16 mouse cellular contexts compared by ENCODE assay signal in the genomic region with DNA sequence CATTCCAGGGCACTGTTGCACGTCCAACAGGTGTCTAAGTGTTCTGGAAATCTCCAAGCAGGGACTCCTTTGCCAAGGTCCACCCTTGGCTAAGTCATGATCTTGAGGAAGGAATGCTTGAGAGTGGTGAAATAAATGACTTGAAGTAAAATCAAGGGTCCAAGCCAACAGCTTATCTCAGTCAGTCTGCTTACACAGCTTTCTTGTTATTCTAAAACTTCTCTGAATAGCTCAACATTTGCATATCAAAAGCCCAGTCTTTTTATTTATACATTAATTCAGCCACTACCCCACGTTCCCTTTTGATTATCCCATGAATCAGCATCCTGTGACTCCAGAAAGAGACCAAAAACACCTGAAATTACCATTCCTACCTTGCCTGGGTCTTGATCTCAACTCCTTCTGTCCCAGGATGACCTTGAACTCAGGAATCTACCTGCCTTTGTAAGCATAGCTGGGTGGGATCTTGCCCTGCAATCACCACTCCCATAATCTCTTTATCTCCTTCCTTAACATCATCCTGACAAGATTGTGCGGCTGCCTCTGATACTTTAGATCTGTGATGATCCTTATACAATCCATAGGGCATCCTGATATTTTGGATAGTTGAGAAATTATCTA.
"Had no signal": no experiment of that assay in that cellular context is flagged by ENCODE, and none has a peak within 500 bp of the region (broad histone marks: within the 10 kb centered on the region; RNA-seq: fewer than 3 reads in every experiment).

No protein-coding gene starts in this region.

- H3K4me3 ChIP-seq: lung, embryonic 15.5 days; megakaryocyte, embryonic 14.5 days; midbrain, embryonic 12.5 days; midbrain, embryonic 15.5 days; neural tube, embryonic 12.5 days; stomach, embryonic 15.5 days had no signal

- H3K27me3 ChIP-seq: lung, embryonic 15.5 days; megakaryocyte, embryonic 14.5 days; midbrain, embryonic 12.5 days; midbrain, embryonic 15.5 days; neural tube, embryonic 12.5 days; stomach, embryonic 15.5 days had no signal

- H3K9ac ChIP-seq: liver, postnatal 0 days; lung, embryonic 15.5 days; midbrain, embryonic 12.5 days; midbrain, embryonic 15.5 days; neural tube, embryonic 12.5 days; stomach, embryonic 15.5 days had no signal

- H3K36me3 ChIP-seq: lung, embryonic 15.5 days; midbrain, embryonic 12.5 days; midbrain, embryonic 15.5 days; neural tube, embryonic 12.5 days; stomach, embryonic 15.5 days had no signal

- H3K4me1 ChIP-seq: lung, embryonic 15.5 days; midbrain, embryonic 12.5 days; neural tube, embryonic 12.5 days; stomach, embryonic 15.5 days had no signal

- DNase-seq: liver, postnatal 0 days; lung, adult 2 months; lung, postnatal 14 days; lung, postnatal 36 days; right cerebral cortex, postnatal 14 days; thymus, adult 2 months; thymus, postnatal 36 days had no signal

- H3K27ac ChIP-seq: lung, embryonic 15.5 days; macrophage; midbrain, embryonic 12.5 days; midbrain, embryonic 15.5 days; neural tube, embryonic 12.5 days; stomach, embryonic 15.5 days; stomach, postnatal 0 days had no signal

- ATAC-seq: liver, postnatal 0 days; lung, postnatal 0 days; midbrain, embryonic 15.5 days had no signal

- H3K4me2 ChIP-seq: lung, embryonic 15.5 days; midbrain, embryonic 12.5 days; midbrain, embryonic 15.5 days; neural tube, embryonic 12.5 days; stomach, embryonic 15.5 days had no signal

- H3K9me3 ChIP-seq: lung, embryonic 15.5 days; midbrain, embryonic 12.5 days; midbrain, embryonic 15.5 days; neural tube, embryonic 12.5 days; stomach, embryonic 15.5 days had no signal
